Mouse (Mus musculus): ENCODE results near the gene Scaper.

GRCm38 (mm10) chr9:55789442-55789841 lies 148.5 kb downstream of the Scaper start:
- no peak for TF ChIP-seq CTCF (IDR thresholded peaks at IDR 0.05)
- no peak for TF ChIP-seq EP300 (IDR thresholded peaks at IDR 0.05)

All from lung, postnatal 0 days (tissue).